Mouse (Mus musculus) gastrocnemius, adult 8-10 months (tissue): ENCODE data around the gene Bola1. TPM values are rescaled to one million over a fixed set of nuclear protein-coding genes. Genes with fewer than 3 reads are reported as not detected.
A peak's percentile ranks its signal among the peaks of the same experiment; 100 is the strongest.
"Not testable (repeated sequence)": the region's sequence is repeated elsewhere in the genome, so short reads cannot be mapped to it uniquely, and the experiment has no call there.

Source experiments
- DNase-seq, 2 experiments: peaks; one replicate each; pipeline ENCODE4 v3.0.0; 2022; ENCODE audit warnings: low spot score in 2 of 2
- total RNA-seq, 4 experiments: library from RNA; stranded (reverse); gene quantifications; 2 replicates each; pipeline ENCODE4 v1.2.4; 2022

Bola1 gene
- total RNA-seq, 4 experiments from 2014 or later = 21.8 to 30.6 (median 25.6) TPM

DNA sequence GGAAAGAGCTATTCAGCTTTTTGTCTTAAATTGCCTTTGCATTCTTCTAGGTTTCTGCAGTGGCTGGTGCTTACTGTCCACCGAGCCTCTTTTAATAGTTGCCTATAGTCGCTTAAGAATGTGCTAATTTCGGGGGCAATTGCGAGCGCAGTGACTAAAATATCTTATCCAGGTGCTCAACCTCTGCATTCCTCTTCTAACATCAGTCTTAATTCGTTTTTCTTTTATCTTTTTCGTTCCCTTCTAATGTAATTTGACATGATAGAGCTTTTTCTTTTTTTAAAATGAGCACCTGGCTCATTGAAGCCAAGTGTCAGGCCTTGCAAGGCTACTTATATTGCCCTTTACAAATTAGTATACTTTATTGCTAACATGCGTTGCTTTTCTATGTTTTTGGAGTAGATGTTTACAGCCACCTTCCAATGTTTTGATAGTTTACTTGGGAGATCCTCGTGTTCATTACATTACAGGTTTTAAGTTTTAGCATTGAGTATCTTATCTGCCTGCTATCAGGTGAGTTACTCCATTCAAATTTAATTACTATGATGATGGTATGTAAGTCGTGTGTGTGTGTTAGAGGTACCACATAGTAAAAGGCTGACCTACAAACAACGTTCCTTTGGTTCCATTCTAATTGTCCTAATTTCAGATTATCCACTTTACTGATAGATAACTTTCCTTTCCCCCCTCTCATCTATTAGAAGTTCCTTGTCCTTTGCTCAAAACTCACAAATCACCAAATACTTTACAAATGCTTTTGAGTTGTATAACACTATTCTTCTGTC lies 28.0 kb upstream of the Bola1 start:
- no peak for DNase-seq

DNA sequence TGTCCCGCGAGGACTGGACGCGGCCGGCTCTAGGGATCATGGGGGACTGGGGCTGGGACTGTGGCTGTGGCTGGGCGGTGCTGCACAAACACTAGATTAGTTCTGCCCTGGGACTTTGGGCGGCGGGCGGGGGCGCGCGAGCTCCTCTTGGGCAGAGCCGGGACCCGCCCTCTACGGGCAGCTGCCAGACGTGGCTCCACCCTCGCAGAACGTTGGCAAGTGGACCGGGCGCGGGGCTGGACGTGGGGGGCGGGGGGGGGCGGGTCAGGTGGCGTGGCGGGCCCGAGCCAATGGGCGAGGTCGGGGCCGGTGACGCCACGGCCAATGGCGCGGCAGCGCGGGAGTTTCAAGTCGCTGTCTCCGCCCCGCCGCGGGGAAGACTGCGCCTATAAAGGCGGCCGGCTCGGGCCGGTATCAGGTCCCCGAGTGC lies 26.9 kb upstream of the Bola1 start, which contains the start of gene Hist2h3c1:
Gene Hist2h3c1, plus strand, starts transcription at position 259 of the 430 bp plus-strand sequence.
- not testable (repeated sequence) for DNase-seq

DNA sequence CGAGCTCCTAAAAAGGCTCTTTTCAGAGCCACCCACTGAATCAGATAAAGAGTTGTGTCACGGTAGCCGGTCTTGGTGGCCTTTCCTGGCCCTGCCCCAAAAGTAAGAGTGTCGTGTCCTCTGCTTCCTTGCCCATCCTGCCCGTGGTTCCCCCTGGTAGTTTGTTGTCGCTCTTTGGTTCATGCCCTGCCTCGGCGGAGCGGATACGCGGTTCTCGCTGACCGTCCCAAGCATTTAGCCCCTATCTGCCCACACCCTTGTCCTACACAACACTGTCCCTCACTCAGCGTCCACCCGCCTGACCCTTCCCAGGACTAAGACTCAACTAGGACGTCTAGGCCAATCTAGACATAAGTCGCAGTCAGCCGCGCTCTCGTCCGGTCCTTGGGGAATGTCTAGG lies 26.5 kb upstream of the Bola1 start:
- not testable (repeated sequence) for DNase-seq

DNA sequence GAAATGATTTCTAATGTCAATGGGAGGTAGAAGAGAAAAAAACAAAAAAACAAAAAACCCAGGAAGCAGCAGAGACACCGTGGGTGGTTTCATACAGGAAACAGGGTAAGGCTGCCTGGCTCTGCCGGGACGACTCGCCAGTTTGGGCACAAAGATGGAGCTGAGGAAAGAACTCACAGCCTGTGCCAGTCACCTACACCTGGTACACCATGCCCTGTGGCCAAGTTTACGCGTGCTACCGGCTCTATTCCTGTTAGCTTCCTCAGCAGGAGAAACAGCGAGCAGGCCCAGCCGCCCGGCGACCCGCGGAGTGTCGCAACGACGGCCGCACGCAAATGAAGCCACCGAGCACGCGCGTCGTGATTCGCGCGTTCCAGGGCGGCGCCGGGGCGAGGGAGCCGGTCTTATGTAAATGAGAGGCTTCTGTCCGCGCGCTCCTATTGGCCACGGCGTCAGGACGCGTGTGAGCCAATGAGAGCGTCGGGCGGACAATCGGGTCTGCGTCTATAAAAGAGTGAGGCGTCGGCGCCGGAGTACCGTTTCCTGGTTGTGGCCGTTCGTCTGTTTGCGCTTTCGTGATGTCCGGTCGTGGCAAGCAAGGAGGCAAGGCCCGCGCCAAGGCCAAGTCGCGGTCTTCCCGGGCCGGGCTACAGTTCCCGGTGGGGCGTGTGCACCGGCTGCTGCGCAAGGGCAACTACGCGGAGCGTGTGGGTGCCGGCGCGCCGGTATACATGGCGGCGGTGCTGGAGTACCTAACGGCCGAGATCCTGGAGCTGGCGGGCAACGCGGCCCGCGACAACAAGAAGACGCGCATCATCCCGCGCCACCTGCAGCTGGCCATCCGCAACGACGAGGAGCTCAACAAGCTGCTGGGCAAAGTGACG lies 25.7 kb upstream of the Bola1 start, which contains the start of gene Hist2h2aa1:
Gene Hist2h2aa1, plus strand, starts transcription at position 495 of the 884 bp plus-strand sequence.
- DNase-seq = peak; percentile 81 to 89

DNA sequence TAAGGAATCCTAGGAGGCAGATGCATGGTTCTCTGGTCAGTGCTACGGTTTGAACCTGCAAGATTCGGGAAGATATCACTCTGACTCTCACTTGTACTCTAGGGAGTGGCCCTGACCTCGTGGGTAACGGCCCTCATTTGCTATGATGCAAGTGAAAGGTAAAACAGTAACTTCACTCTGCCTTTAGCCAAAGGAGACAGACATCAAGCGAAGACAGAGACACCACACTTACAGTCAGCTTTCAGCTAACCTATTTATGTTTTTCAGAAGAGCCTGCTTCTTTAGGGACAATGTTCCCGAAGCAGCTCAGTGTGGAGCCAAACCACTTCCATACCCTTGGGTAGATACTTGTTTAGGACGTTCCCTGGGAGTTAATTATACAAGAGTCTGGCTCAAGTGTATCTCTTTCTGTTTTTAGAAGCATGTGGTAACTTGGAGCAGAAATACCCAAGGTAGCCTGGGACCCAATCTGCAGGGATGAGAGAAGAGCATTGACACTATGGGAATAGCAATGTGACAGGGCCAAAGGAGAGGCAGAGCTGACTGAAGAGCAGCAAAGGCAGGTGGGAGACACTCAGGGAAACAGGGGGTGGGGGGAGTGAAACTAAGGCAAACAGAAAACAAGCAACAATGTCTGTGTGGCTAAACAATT lies 24.5 kb upstream of the Bola1 start:
- no peak for DNase-seq

DNA sequence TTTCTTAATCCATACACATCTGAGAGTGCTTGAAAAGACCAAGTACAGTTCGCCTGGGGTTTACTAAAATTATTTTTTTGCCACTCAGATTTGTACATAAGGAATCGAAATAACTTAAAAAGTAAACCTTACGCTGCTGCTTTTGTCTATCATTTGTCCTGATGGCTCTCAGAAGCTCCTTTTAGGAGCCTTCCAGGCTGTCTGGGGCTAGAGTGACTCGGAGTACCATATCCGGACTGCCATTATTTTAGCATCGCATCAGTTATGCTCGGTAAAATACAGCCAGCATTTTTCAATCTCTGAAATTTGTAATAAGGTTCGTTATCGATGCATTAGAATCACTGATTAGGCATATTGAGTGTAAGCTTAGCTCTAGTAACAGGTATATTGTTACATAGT lies 21.3 kb upstream of the Bola1 start:
- DNase-seq = no peak

DNA sequence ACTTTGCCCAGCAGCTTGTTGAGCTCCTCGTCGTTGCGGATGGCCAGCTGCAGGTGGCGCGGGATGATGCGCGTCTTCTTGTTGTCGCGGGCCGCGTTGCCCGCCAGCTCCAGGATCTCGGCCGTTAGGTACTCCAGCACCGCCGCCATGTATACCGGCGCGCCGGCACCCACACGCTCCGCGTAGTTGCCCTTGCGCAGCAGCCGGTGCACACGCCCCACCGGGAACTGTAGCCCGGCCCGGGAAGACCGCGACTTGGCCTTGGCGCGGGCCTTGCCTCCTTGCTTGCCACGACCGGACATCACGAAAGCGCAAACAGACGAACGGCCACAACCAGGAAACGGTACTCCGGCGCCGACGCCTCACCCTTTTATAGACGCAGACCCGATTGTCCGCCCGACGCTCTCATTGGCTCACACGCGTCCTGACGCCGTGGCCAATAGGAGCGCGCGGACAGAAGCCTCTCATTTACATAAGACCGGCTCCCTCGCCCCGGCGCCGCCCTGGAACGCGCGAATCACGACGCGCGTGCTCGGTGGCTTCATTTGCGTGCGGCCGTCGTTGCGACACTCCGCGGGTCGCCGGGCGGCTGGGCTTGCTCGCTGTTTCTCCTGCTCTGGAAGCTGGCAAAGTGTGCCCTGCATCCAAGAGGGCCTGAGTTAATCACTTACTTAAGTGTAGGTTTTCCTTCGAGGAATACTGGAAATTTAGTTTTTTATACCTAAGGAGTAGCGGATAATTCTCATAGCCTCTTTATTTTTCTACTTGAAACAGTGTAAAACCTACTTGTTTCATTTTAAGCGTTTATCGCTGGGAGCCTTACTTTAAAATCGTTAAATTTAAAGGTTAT lies 20.7 kb upstream of the Bola1 start, which contains the start of gene Hist2h2aa2:
Gene Hist2h2aa2, minus strand, starts transcription at position 328 of the 850 bp plus-strand sequence.
- peak; percentile 86 to 93 for DNase-seq

DNA sequence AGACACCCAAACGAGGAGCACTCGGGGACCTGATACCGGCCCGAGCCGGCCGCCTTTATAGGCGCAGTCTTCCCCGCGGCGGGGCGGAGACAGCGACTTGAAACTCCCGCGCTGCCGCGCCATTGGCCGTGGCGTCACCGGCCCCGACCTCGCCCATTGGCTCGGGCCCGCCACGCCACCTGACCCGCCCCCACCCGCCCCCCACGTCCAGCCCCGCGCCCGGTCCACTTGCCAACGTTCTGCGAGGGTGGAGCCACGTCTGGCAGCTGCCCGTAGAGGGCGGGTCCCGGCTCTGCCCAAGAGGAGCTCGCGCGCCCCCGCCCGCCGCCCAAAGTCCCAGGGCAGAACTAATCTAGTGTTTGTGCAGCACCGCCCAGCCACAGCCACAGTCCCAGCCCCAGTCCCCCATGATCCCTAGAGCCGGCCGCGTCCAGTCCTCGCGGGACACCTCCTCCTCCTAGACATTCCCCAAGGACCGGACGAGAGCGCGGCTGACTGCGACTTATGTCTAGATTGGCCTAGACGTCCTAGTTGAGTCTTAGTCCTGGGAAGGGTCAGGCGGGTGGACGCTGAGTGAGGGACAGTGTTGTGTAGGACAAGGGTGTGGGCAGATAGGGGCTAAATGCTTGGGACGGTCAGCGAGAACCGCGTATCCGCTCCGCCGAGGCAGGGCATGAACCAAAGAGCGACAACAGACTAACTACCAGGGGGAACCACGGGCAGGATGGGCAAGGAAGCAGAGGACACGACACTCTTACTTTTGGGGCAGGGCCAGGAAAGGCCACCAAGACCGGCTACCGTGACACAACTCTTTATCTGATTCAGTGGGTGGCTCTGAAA lies 19.7 kb upstream of the Bola1 start, which contains the start of gene Hist2h3c2:
Gene Hist2h3c2, minus strand, starts transcription at position 174 of the 840 bp plus-strand sequence.
- DNase-seq = peak in 1 of 2 experiments; percentile 24

DNA sequence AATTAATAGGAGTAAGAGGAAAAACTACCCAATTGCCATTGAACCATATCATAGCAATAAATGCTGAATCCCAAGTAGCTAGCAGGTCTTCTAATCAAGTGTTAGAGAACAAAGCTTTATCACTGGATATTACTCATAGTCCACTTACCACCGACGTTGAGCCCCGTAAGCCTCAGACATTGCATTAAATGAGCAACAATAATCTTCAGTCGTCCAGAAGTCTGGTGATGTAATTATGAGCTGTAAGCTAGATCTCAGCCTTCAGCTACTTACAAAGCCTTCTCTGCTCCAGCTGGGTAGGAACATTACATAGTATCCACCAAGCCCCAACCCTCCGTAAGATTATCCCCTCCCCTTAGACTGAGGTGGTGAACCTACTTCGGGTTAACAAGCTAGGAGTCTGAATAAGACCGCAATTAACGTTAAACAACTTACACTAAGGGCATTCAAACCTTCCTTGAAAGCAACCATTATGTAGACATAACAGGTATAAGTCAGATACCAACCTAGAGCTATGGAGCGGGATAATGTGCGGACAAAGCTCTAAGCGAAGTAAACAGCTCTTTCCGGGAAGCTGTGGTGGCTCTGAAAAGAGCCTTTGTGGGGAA lies 18.5 kb upstream of the Bola1 start:
- DNase-seq = no peak

DNA sequence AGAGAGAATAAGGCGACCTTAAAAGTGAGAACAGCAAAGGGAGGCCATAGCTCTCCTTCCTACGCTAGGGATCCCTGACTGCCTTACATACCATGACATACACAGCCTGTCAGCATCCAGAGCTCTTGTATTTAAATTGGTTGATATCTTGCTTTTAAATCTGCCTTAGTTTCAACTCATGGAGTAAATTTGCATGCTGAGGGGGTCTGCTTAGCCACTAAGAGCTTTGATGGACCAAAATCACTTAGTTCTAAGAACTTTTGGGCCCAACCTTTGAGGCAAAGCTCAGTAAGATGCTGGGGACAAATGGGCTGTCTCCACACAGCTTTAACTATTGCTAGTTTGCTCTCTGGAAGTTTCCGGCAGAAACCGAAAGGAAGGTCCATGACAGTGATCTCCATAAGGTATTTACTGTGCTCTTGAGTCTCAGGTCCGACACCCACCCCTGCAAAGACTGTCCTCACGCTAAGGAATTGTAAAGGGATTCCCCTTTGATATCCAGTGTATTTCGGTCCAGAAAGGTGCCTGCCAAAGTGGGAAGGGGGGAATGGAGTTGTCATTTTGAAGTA lies 17.9 kb upstream of the Bola1 start:
- no peak for DNase-seq

DNA sequence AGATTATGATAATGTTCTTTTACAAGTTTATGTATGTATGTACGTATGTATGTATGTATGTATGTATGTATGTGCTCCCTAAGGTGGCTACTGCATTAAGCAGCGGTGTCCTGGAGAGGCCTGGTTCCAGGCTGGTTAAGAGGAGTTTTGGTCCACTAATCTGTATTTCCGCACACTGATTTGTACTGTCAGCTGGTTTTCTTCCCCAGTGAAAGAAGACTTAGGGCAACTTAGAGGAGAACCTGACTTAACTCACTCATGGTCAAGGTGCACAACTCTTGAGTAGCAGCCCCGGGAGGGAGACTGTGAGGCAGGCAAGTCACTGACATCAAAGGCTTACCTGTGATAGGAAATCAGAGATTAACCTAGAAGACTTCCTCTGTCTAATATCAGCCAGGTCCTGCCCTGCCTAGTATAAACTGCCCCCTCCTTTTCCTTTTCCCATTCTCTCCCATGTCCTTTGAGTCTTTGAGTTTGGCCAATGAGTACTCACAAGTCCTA lies 17.4 kb upstream of the Bola1 start:
- no peak for DNase-seq

DNA sequence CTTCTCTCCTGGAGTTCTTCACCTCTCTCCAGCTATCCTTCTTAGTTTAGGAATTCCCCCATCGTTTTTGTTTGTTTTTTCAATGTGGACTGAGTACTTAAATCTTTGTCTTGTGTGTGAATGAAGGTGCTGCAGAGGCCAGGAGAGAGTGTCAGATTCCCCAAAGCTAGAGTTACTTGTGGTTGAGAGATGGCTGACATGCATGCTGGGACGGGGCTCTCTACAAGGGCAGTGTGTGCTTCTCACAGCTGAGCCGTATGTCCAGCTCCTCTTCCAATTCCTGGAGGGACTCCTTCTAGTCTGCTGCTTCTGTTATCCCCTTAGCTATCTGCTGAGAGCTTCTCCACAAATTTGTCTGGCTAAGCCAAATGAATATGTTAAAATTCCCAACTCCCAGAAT lies 16.3 kb upstream of the Bola1 start:
- no peak for DNase-seq

DNA sequence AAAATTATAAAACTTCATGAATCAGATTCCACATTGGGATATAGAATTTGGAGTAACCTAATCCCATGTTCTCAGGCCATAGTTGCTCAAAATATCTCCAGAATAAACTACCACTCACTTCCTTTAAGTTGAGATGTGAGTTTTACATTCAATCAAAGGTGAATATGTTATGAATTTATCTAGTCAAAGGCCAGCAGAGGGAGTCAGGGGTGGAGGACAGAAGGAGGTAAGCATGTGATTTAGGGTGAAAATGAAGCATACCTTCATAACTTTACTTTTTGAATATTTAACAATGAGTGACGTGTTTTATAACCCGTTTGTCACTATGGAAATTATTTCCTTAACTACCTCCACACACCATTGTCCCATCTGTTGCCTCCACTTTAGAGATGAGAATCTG lies 15.4 kb upstream of the Bola1 start:
- DNase-seq = no peak

DNA sequence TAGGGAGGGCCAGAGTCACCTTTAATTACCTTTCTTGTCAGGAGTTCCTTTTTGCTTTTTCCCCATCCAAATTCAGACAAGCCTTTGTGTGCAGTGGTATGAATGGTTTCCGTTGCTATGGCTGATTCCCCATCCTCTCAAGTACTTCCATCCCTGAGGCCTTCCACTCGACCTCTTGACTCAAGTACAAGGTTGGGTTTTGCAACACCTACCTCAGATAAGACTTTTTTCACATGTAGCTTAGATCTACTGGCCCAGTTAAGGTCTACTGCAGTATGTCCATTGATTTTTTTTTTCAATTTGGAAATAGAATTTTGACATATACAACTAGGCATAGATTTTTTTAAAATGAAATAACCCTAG lies 12.2 kb upstream of the Bola1 start:
- no peak for DNase-seq

DNA sequence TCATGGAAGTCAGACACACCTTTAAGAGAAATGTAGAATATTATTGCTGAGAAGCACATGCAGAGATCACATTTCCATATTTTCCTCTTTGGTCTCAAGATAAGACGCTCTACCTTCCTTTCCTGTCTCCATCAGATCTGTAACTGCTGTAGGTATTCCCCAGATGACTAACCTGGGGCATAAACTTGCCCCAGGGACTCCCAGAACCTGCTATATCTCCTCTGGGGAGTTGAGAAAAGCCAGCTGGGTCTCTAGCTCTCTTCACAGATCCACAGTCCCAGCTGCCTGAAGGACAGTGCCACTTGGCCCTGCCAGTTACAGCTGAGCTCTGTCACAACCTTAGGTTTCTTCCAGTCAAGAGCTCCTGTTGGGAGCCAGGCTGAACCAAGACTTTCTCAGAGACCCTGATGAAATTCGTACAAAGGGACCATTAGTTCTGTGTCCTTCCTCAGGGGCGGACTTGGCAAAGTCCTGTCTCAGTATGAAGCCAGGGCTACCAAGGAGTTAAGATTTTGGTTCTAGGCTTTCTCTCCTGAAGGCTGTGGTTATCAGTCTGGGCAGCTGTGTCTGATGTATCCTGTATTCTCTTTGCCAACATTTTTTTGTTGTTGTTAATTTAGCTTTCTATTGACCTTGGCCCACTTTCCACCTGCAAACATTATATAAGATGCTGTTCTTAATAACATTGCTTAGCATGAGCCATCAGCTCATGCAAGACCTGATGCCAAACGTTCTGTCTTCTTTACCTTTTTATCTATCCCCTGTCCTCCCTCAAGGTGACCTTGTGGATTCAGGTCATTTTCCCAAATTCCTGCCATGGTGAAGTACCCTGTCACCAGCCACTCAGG lies 11.6 kb upstream of the Bola1 start:
- no peak for DNase-seq

DNA sequence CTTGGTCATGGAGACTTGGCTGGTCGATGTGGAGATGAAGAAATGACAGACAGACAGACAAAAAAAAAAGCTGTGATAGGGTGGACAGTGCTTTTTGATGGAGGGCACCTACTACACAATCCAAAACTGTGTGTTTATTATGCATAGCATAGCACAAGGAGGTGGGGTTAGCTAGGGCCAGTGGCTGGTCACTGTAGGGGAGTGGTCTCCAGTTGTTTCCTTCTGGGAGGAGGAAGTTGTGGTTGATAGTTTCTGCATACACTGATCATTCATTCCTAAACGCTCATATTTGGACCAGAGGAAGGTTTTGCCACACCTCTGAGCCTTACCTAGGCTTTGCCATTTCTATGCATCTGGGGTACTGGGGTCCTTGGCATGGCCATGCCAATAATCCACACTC lies 10.9 kb upstream of the Bola1 start:
- no peak for DNase-seq

DNA sequence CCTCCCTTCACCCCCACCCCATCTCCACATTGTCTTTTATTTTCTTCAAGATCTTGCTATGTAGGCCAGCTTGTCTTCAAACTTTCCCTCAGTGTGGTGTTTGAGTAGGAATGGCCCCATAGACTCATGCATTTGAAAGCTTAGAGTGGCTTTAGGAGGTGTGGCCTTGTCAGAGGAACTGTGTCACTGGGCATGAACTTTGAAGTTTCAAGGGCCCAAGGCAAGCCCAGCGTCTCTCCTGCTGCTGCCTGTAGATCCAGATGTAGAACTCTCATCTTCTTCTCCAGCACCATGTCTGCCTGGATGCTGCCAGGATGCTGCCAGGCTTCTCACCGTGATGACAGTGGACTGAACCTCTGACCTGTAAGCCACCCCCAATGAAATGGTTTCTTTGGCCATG lies 9.3 kb upstream of the Bola1 start:
- no peak for DNase-seq
